Mouse (Mus musculus) myocyte (in vitro differentiated cells): ENCODE measurements around the gene Ptchd3.

Source experiments
- CEBPB ChIP-seq: IDR thresholded peaks from 2 replicates; pipeline ENCODE4 v1.6.1; 2011; ENCODE audit warnings: mild to moderate bottlenecking, moderate library complexity; ENCODE audit not compliant: poor library complexity, insufficient read depth, severe bottlenecking
- E2F4 ChIP-seq: IDR thresholded peaks from one replicate; pipeline ENCODE4 v1.6.1; 2011; ENCODE audit warnings: mild to moderate bottlenecking, control low read depth, moderate library complexity; ENCODE audit not compliant: insufficient read depth
- MAX ChIP-seq: IDR thresholded peaks from one replicate; pipeline ENCODE4 v1.6.1; 2011; ENCODE audit warnings: low read depth, mild to moderate bottlenecking, control low read depth
- MYOD1 ChIP-seq, 3 experiments: IDR thresholded peaks; one replicate each; pipeline ENCODE4 v1.6.1; 2011; ENCODE audit warnings: control low read depth in 2 of 3, low read depth in 2 of 3, mild to moderate bottlenecking in 2 of 3, moderate library complexity in 1 of 3; ENCODE audit not compliant: insufficient read length in 2 of 3, control insufficient read depth in 1 of 3
- MYOG ChIP-seq, 3 experiments: IDR thresholded peaks; one replicate each; pipeline ENCODE4 v1.6.1; 2011; ENCODE audit warnings: control low read depth in 2 of 3, low read depth in 2 of 3, mild to moderate bottlenecking in 2 of 3; ENCODE audit not compliant: insufficient read length in 2 of 3, control insufficient read depth in 1 of 3, insufficient read depth in 1 of 3
- POLR2A ChIP-seq: IDR thresholded peaks from one replicate; pipeline ENCODE4 v1.6.1; 2011; ENCODE audit warnings: low read depth, mild to moderate bottlenecking, control low read depth, moderate library complexity; ENCODE audit not compliant: insufficient read length
- POLR2AphosphoS2 ChIP-seq: IDR thresholded peaks from one replicate; pipeline ENCODE4 v1.6.1; 2011; ENCODE audit warnings: low read depth, control low read depth; ENCODE audit not compliant: insufficient read length
- SRF ChIP-seq: IDR thresholded peaks from one replicate; pipeline ENCODE4 v1.6.1; 2011; ENCODE audit warnings: low read depth; ENCODE audit not compliant: control insufficient read depth, insufficient read length
- TCF12 ChIP-seq: IDR thresholded peaks from one replicate; pipeline ENCODE4 v1.6.1; 2011; ENCODE audit warnings: mild to moderate bottlenecking, control low read depth; ENCODE audit not compliant: poor library complexity, insufficient read depth, severe bottlenecking
- TCF3 ChIP-seq: IDR thresholded peaks from one replicate; pipeline ENCODE4 v1.6.1; 2011; ENCODE audit warnings: low read depth, control low read depth; ENCODE audit not compliant: insufficient read length
- USF1 ChIP-seq: IDR thresholded peaks from one replicate; pipeline ENCODE4 v1.6.1; 2011; ENCODE audit warnings: low read depth, mild to moderate bottlenecking, control low read depth, moderate library complexity

GRCm38 (mm10) chr11:121791991-121792390 lies 38.1 kb upstream of the Ptchd3 start:
- TF ChIP-seq MYOD1 (IDR thresholded peaks at IDR 0.05; ENCODE audit: control insufficient read depth in 1 of 3, insufficient read length in 2 of 3, low read depth in 2 of 3) (no peak), POLR2AphosphoS2 (no peak), POLR2A (no peak), USF1 (no peak), MAX (no peak), TCF12 (no peak), TCF3 (no peak), E2F4 (no peak), MYOG (IDR thresholded peaks at IDR 0.05; ENCODE audit: control insufficient read depth in 1 of 3, insufficient read depth in 1 of 3, insufficient read length in 2 of 3, low read depth in 2 of 3) (no peak), SRF (no peak), CEBPB (no peak)
